Mouse (Mus musculus) midbrain, embryonic 14.5 days (tissue): ENCODE data around the gene Slbp. TPM values are rescaled to one million over a fixed set of nuclear protein-coding genes. Genes with fewer than 3 reads are reported as not detected.

Experiments used
- ATAC-seq: fragments of 200-750 bp; cut with Nextera tagmentation; 2 replicates; pipeline ENCODE4 v1.8.0; 2017; ENCODE audit warnings: moderate number of reproducible peaks, moderate library complexity; ENCODE audit not compliant: low FRiP score, low TSS enrichment
- DNase-seq: peaks from one replicate; pipeline ENCODE4 v3.0.0-alpha.2; 2015
- H3K27ac ChIP-seq: fragments of 300-500 bp; sonication (generic); replicated peaks from 2 replicates; pipeline ENCODE4 v1.5.1; 2014; ENCODE audit warnings: mild to moderate bottlenecking, low read depth, low read length, moderate library complexity
- H3K27me3 ChIP-seq: fragments of 300-500 bp; sonication (generic); 2 replicates; pipeline ENCODE4 v1.6.1; 2014; ENCODE audit warnings: low read length, control low read depth, mixed read lengths; ENCODE audit not compliant: control insufficient read depth, insufficient read depth
- H3K36me3 ChIP-seq: fragments of 300-500 bp; sonication (generic); 2 replicates; pipeline ENCODE4 v1.6.1; 2014; ENCODE audit warnings: low read length, control low read depth; ENCODE audit not compliant: control insufficient read depth, insufficient read depth
- H3K4me1 ChIP-seq: fragments of 300-500 bp; sonication (generic); 2 replicates; pipeline ENCODE4 v1.6.1; 2014; ENCODE audit warnings: mild to moderate bottlenecking, antibody characterized with exemption, low read length, control low read depth; ENCODE audit not compliant: control insufficient read depth, insufficient read depth
- H3K4me2 ChIP-seq: fragments of 300-500 bp; sonication (generic); 2 replicates; pipeline ENCODE4 v1.6.1; 2014; ENCODE audit warnings: mild to moderate bottlenecking, low read length, moderate library complexity
- H3K4me3 ChIP-seq: fragments of 300-500 bp; sonication (generic); replicated peaks from 2 replicates; pipeline ENCODE4 v1.5.1; 2014; ENCODE audit warnings: low read depth, low read length
- H3K9ac ChIP-seq: fragments of 300-500 bp; sonication (generic); replicated peaks from 2 replicates; pipeline ENCODE4 v1.6.1; 2014; ENCODE audit warnings: mild to moderate bottlenecking, low read length, moderate library complexity
- H3K9me3 ChIP-seq: fragments of 300-500 bp; sonication (generic); 2 replicates; pipeline ENCODE4 v1.6.1; 2016; ENCODE audit warnings: low read length, control low read depth, mixed read lengths; ENCODE audit not compliant: control insufficient read depth
- WGBS: fragments of 180-500 bp; shearing (Covaris S2); extraction: QIAGEN DNeasy Blood & Tissue Kit; methylation state at CpG from one replicate; pipeline ENCODE4 v1.1.7; 2014; 5-methylcytosine and 5-hydroxymethylcytosine counted together
- polyA plus RNA-seq: library from polyadenylated mRNA; unstranded; fragments of >200 nt; fragmentation: Nextera tagmentation; extraction: Ambion mirVana; gene quantifications from 2 replicates; pipeline ENCODE4 v1.2.1, GENCODE M21; 2014

Slbp gene
- 112 and 134 TPM in 2 replicates for polyA plus RNA-seq

GRCm38 (mm10) chr5:33651921-33652782, at the start of gene Slbp:
TSS of gene Slbp (minus strand) at chr5:33652574.
- WGBS: under 1% methylated on average over 82 of the region's 82 CpGs
- H3K4me3 ChIP-seq: peak within 1 kb of the TSS; percentile 61
- peak within 1 kb of the TSS; percentile 98 for H3K27ac ChIP-seq
- H3K36me3 ChIP-seq: peaks cover 33% of the 10 kb centered on the region
- H3K4me2 ChIP-seq: peak within 1 kb of the TSS; percentile 63
- DNase-seq (peak; percentile 97), ATAC-seq (peak; percentile 97)
- peak within 1 kb of the TSS; percentile 62 for H3K9ac ChIP-seq
- H3K27me3 ChIP-seq: no peaks in the 10 kb centered on the region
- H3K9me3 ChIP-seq: no peaks in the 10 kb centered on the region
- peaks cover 22% of the 10 kb centered on the region for H3K4me1 ChIP-seq

DNA sequence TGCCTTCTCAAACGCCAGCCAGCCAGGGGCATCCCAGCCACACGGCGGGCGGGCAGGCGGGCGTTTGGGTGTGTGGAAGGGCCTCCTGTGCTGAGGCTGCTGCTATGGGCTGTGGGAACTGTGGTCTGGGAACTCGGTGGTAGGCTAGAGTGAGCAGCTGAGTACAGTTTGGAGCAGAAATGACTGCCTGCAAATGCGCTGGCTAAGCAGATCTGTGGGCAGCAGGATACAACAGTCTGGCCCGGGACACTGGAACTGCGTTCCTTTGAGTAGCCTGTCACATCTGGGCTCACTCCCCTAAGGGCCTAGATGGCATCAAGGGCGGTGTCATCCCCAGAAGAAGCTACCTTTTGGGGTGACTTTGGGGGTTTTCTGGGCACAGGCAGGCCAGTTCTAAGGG, 49.5 kb upstream of the Slbp start:
- 88% methylated on average over 11 of the region's 11 CpGs for WGBS
- peaks cover 12% of the 10 kb centered on the region; the same call in 1 of the 2 replicates for H3K27me3 ChIP-seq
- no peak overlapping the region for H3K9ac ChIP-seq
- no peak for ATAC-seq
- no peaks in the 10 kb centered on the region for H3K9me3 ChIP-seq
- no peak overlapping the region for H3K27ac ChIP-seq
- no peak for DNase-seq
- H3K4me1 ChIP-seq: peaks cover 34% of the 10 kb centered on the region
- no peaks in the 10 kb centered on the region for H3K36me3 ChIP-seq
- no peak overlapping the region for H3K4me2 ChIP-seq
- no peak overlapping the region for H3K4me3 ChIP-seq

GRCm38 (mm10) chr5:33700010-33700409, 47.6 kb upstream of the Slbp start:
- no peak for ATAC-seq
- no peak for DNase-seq
- no peaks in the 10 kb centered on the region for H3K9me3 ChIP-seq
- no peaks in the 10 kb centered on the region for H3K36me3 ChIP-seq
- no peak overlapping the region for H3K9ac ChIP-seq
- H3K4me1 ChIP-seq: peaks cover 40% of the 10 kb centered on the region
- peaks cover 20% of the 10 kb centered on the region; the same call in 1 of the 2 replicates for H3K27me3 ChIP-seq
- no peak overlapping the region for H3K4me3 ChIP-seq
- 54% methylated on average over 13 of the region's 13 CpGs for WGBS
- no peak overlapping the region for H3K4me2 ChIP-seq
- no peak overlapping the region for H3K27ac ChIP-seq

DNA sequence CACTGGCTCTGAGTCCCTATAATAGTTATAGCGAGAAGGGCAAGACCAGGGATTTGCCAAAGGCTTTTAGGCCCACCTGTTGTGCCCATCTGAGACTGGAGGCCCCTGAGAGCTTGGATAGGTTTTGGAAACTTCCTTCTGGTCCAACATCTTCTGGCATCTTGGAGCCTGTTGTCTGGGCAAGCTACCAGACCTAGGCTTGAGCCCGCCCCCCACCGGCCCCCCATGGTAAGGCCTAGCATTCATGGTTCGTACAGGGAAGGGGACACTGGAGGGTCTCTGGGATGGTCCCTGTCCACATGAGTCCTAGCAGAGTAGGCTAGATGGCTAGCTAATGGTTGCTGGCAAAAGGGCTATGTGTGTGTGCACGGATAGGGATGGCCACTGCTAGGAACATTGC, 46.3 kb upstream of the Slbp start:
- peaks cover 38% of the 10 kb centered on the region for H3K4me1 ChIP-seq
- no peak overlapping the region for H3K4me2 ChIP-seq
- H3K9ac ChIP-seq: no peak overlapping the region
- no peaks in the 10 kb centered on the region for H3K36me3 ChIP-seq
- ATAC-seq: no peak
- H3K9me3 ChIP-seq: no peaks in the 10 kb centered on the region
- 80% methylated on average over 5 of the region's 5 CpGs for WGBS
- 0 out of 2 replicates have a peak overlapping the region, but pooled peaks have one; percentile 20 for H3K27ac ChIP-seq
- H3K27me3 ChIP-seq: peaks cover 30% of the 10 kb centered on the region; the same call in 1 of the 2 replicates
- DNase-seq: no peak
- no peak overlapping the region for H3K4me3 ChIP-seq

- H3K4me1 ChIP-seq: peaks cover 39% of the 10 kb centered on the region
Measured at GRCm38 (mm10) chr5:33697947-33698512, 45.7 kb upstream of the Slbp start.

DNA sequence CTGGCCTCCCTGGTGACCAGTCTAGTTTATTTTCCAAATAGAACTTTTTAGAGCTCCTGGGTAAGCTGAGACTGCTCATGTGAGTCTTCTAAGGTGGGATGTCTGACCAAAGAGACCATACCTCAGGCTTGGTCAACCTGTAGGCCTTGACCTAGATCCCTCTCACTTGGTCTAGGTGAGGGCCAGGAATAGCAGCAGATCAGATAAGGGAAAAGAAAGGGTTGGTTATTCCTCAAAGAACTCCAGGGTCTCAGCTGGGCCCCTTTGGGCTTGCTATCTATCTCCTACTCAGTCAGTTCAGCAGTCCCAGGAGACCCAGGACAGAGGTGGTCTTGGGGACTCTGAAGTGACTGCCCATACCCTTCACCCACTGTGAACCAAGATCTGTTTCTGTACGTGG, 45.2 kb upstream of the Slbp start:
- H3K9ac ChIP-seq: no peak overlapping the region
- 17% methylated on average over 1 of the region's 1 CpGs for WGBS
- H3K27ac ChIP-seq: 0 out of 2 replicates have a peak overlapping the region, but pooled peaks have one; percentile 3
- no peak overlapping the region for H3K4me2 ChIP-seq
- no peaks in the 10 kb centered on the region for H3K36me3 ChIP-seq
- H3K27me3 ChIP-seq: peaks cover 30% of the 10 kb centered on the region; the same call in 1 of the 2 replicates
- DNase-seq: no peak
- H3K9me3 ChIP-seq: no peaks in the 10 kb centered on the region
- no peak overlapping the region for H3K4me3 ChIP-seq
- peaks cover 44% of the 10 kb centered on the region for H3K4me1 ChIP-seq
- no peak for ATAC-seq

More at GRCm38 (mm10) chr5:33697947-33698512, 45.7 kb upstream of the Slbp start:
- DNase-seq (peak; percentile 77), ATAC-seq (peak; percentile 65)
- 6% methylated on average over 13 of the region's 13 CpGs for WGBS
- Histone ChIP-seq H3K9me3 (no peaks in the 10 kb centered on the region), H3K9ac (no peak overlapping the region), H3K27me3 (peaks cover 30% of the 10 kb centered on the region; the same call in 1 of the 2 replicates), H3K27ac (0 out of 2 replicates have a peak overlapping the region, but pooled peaks have one; percentile 3), H3K36me3 (no peaks in the 10 kb centered on the region), H3K4me3 (no peak overlapping the region), H3K4me2 (no peak overlapping the region)

DNA sequence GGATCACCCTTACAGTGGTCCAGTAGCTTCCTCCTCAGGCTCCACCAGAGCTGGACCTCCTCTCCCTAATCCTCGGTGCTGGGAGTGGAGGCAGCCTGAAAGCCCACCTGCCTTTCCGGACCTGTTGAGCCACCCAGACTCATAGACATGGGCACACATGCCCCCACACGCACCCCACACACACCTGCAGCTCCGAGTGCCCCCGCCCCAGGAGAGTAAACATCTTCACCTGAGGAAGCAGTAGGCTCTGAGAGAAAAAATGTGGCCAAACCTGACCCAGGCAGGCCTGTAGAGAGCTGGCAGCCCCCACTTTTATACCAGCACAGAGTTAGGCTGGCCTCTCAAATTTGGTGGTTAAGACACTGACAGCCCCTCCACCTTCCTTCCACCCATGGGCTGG, 44.1 kb upstream of the Slbp start:
- WGBS: 45% methylated on average over 5 of the region's 5 CpGs
- H3K9me3 ChIP-seq: no peaks in the 10 kb centered on the region
- H3K4me1 ChIP-seq: peaks cover 49% of the 10 kb centered on the region
- peaks cover 30% of the 10 kb centered on the region; the same call in 1 of the 2 replicates for H3K27me3 ChIP-seq
- no peak overlapping the region for H3K27ac ChIP-seq
- no peak overlapping the region for H3K9ac ChIP-seq
- no peak overlapping the region for H3K4me3 ChIP-seq
- DNase-seq (no peak), ATAC-seq (no peak)
- no peaks in the 10 kb centered on the region for H3K36me3 ChIP-seq
- H3K4me2 ChIP-seq: no peak overlapping the region

GRCm38 (mm10) chr5:33695718-33696121, 43.3 kb upstream of the Slbp start:
- Histone ChIP-seq H3K36me3 (no peaks in the 10 kb centered on the region), H3K4me2 (peak overlapping the region; percentile 74), H3K27ac (peak overlapping the region; percentile 61), H3K4me1 (peaks cover 49% of the 10 kb centered on the region), H3K27me3 (peaks cover 28% of the 10 kb centered on the region; the same call in 1 of the 2 replicates), H3K9ac (peak overlapping the region; percentile 58; the same call in 1 of the 2 replicates), H3K9me3 (no peaks in the 10 kb centered on the region), H3K4me3 (peak overlapping the region; percentile 36)
- peak; percentile 41 for DNase-seq
- whole genome bisulfite sequencing: 2% methylated on average over 24 of the region's 24 CpGs
- peak; percentile 7; the same call in 1 of the 2 replicates for ATAC-seq
